Mouse (Mus musculus) inflammation-experienced regulatory T-cells, adult 16 weeks (primary cell): ENCODE results near the gene Lrrc49. TPM values are rescaled to one million over a fixed set of nuclear protein-coding genes. Genes with fewer than 3 reads are reported as not detected.

Source experiments
- polyA plus RNA-seq: library from polyadenylated mRNA; unstranded; fragments of 100-300 nt; shearing (Covaris generic); gene quantifications from one replicate; pipeline ENCODE4 v1.2.1, GENCODE M21; 2017

Lrrc49 gene
- polyA plus RNA-seq = 1.6 TPM

GRCm38 (mm10) chr9:60687891-60688324, at the start of gene Lrrc49:
Gene Lrrc49 (minus strand): TSS chr9:60688158.

GRCm38 (mm10) chr9:60712771-60713541, 25.0 kb upstream of the Lrrc49 start, which contains the start of gene Larp6:
Gene Larp6 (plus strand): TSS chr9:60712989.

GRCm38 (mm10) chr9:60521806-60522264, 166.1 kb downstream of the Lrrc49 start, which contains the start of gene Thsd4:
Gene Thsd4 (minus strand): TSS chr9:60522046.

Other genes with a start within 250 kb of the Lrrc49 start
- 0.09 TPM for gene Thsd4, start 166.1 kb downstream of the Lrrc49 start, polyA plus RNA-seq
- not detected for gene Larp6, start 24.8 kb upstream of the Lrrc49 start, polyA plus RNA-seq
- not detected for gene Uaca, start 106.4 kb upstream of the Lrrc49 start, polyA plus RNA-seq